Mouse (Mus musculus) brain, embryonic 14.5 days (tissue): ENCODE results near the gene Fancl.

ENCODE experiments used
- CTCF ChIP-seq: fragments of 200-500 bp; IDR thresholded peaks from 2 replicates; pipeline ENCODE4 v1.5.1; 2012; ENCODE audit warnings: inconsistent platforms, mild to moderate bottlenecking, moderate library complexity, borderline replicate concordance; ENCODE audit not compliant: insufficient read depth, insufficient read length; ENCODE audit errors: extremely low read depth
- POLR2A ChIP-seq: fragments of 200-500 bp; IDR thresholded peaks from 2 replicates; pipeline ENCODE4 v1.6.1; 2012; ENCODE audit warnings: mild to moderate bottlenecking, inconsistent platforms, borderline replicate concordance; ENCODE audit not compliant: poor library complexity, insufficient read depth, insufficient read length, severe bottlenecking; ENCODE audit errors: extremely low read depth

DNA sequence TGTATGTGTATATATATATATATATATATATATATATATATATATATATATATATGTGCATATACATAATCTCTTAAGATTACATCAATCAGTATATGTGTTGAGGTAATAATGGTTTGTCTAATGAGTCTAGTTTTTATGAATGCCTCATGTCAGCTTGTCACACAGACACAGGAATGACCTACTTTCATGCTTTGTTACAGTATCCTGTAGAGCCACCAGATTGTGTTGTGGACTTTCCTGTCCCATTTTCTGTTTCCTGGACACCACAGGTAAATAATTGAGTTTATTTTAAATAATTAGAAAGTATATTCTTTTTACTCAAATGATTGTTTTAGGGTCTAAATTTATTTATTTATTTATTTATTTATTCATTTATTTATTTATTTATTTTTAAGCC is 48.3 kb downstream of the Fancl start:
- TF ChIP-seq CTCF (no peak), POLR2A (no peak)
